Mouse (Mus musculus): ENCODE measurements at regions not wholly inside any gene's neighbourhood (a gene's known extent, or its start where the extent isn't known, plus 50 kb on each side); places are given as distances from the start of the nearest gene placed in this dataset.
A peak's percentile ranks its signal among the peaks of the same experiment; 100 is the strongest.

GRCm38 (mm10) chr6:116767738-116768522 is 51.2 kb upstream of the Tmem72 start:
- ATAC-seq = no peak
- TF ChIP-seq CTCF (IDR thresholded peaks at IDR 0.05; ENCODE audit: low read depth) = peak; percentile 99
- Histone ChIP-seq H3K4me2 (replicated peaks; ENCODE audit: low read depth) (no peak overlapping the region), H3K9me3 (ENCODE audit: control insufficient read depth) (no peaks in the 10 kb centered on the region), H3K27ac (ENCODE audit: low read depth, low read length) (no peak overlapping the region), H3K9ac (ENCODE audit: low read depth, low read length) (no peak overlapping the region), H3K4me3 (ENCODE audit: low read depth, low read length) (no peak overlapping the region), H3K27me3 (replicated peaks; ENCODE audit: control insufficient read depth, insufficient read depth, low read length) (no peaks in the 10 kb centered on the region), H3K36me3 (ENCODE audit: control insufficient read depth, insufficient read depth) (no peaks in the 10 kb centered on the region), H3K4me1 (replicated peaks; ENCODE audit: control insufficient read depth, insufficient read depth, low read length) (no peaks in the 10 kb centered on the region)
- WGBS = 29% methylated on average over 17 of the region's 17 CpGs

GRCm38 (mm10) chr6:116774954-116775675 is 58.4 kb upstream of the Tmem72 start:
- no peaks in the 10 kb centered on the region for H3K36me3 ChIP-seq (ENCODE audit: control insufficient read depth, insufficient read depth)
- H3K4me3 ChIP-seq (ENCODE audit: low read depth, low read length) = no peak overlapping the region
- H3K4me2 ChIP-seq (replicated peaks; ENCODE audit: low read depth) = no peak overlapping the region
- 78% methylated on average over 12 of the region's 12 CpGs for WGBS
- no peak overlapping the region for H3K27ac ChIP-seq (ENCODE audit: low read depth, low read length)
- H3K9me3 ChIP-seq (ENCODE audit: control insufficient read depth) = no peaks in the 10 kb centered on the region
- TF ChIP-seq CTCF (IDR thresholded peaks at IDR 0.05; ENCODE audit: low read depth) = peak; percentile 79
- no peaks in the 10 kb centered on the region for H3K27me3 ChIP-seq (replicated peaks; ENCODE audit: control insufficient read depth, insufficient read depth, low read length)
- ATAC-seq = no peak
- H3K4me1 ChIP-seq (replicated peaks; ENCODE audit: control insufficient read depth, insufficient read depth, low read length) = no peaks in the 10 kb centered on the region
- H3K9ac ChIP-seq (ENCODE audit: low read depth, low read length) = no peak overlapping the region

- WGBS = 61% methylated on average over 3 of the region's 3 CpGs
- no peak for ATAC-seq
- H3K9ac ChIP-seq (ENCODE audit: low read depth, low read length) = no peak overlapping the region
- H3K4me2 ChIP-seq (replicated peaks; ENCODE audit: low read depth) = no peak overlapping the region
- H3K4me1 ChIP-seq (replicated peaks; ENCODE audit: control insufficient read depth, insufficient read depth, low read length) = no peaks in the 10 kb centered on the region
- no peaks in the 10 kb centered on the region for H3K36me3 ChIP-seq (ENCODE audit: control insufficient read depth, insufficient read depth)
- no peaks in the 10 kb centered on the region for H3K27me3 ChIP-seq (replicated peaks; ENCODE audit: control insufficient read depth, insufficient read depth, low read length)
- no peaks in the 10 kb centered on the region for H3K9me3 ChIP-seq (ENCODE audit: control insufficient read depth)
- no peak overlapping the region for H3K27ac ChIP-seq (ENCODE audit: low read depth, low read length)
- H3K4me3 ChIP-seq (ENCODE audit: low read depth, low read length) = no peak overlapping the region
- TF ChIP-seq CTCF (IDR thresholded peaks at IDR 0.05; ENCODE audit: low read depth) = no peak
These were observed 70.0 kb upstream of the Tmem72 start for GRCm38 (mm10) chr6:116786553-116787335.

- Histone ChIP-seq H3K4me2 (replicated peaks; ENCODE audit: low read depth) (no peak overlapping the region), H3K4me1 (replicated peaks; ENCODE audit: control insufficient read depth, insufficient read depth, low read length) (no peaks in the 10 kb centered on the region), H3K27ac (ENCODE audit: low read depth, low read length) (no peak overlapping the region), H3K9me3 (ENCODE audit: control insufficient read depth) (no peaks in the 10 kb centered on the region), H3K9ac (ENCODE audit: low read depth, low read length) (no peak overlapping the region), H3K36me3 (ENCODE audit: control insufficient read depth, insufficient read depth) (no peaks in the 10 kb centered on the region), H3K4me3 (ENCODE audit: low read depth, low read length) (no peak overlapping the region), H3K27me3 (replicated peaks; ENCODE audit: control insufficient read depth, insufficient read depth, low read length) (no peaks in the 10 kb centered on the region)
- 54% methylated on average over 4 of the region's 4 CpGs for WGBS
- no peak for TF ChIP-seq CTCF (IDR thresholded peaks at IDR 0.05; ENCODE audit: low read depth)
- no peak for ATAC-seq
These were observed 76.7 kb upstream of the Tmem72 start for GRCm38 (mm10) chr6:116793321-116793960.

GRCm38 (mm10) chr6:116793961-116794336 is 77.2 kb upstream of the Tmem72 start:
- H3K9me3 ChIP-seq (ENCODE audit: control insufficient read depth) = no peaks in the 10 kb centered on the region
- no peaks in the 10 kb centered on the region for H3K27me3 ChIP-seq (replicated peaks; ENCODE audit: control insufficient read depth, insufficient read depth, low read length)
- no peak for ATAC-seq
- WGBS = 60% methylated on average over 9 of the region's 9 CpGs
- no peaks in the 10 kb centered on the region for H3K36me3 ChIP-seq (ENCODE audit: control insufficient read depth, insufficient read depth)
- no peak overlapping the region for H3K4me3 ChIP-seq (ENCODE audit: low read depth, low read length)
- no peak overlapping the region for H3K9ac ChIP-seq (ENCODE audit: low read depth, low read length)
- no peaks in the 10 kb centered on the region for H3K4me1 ChIP-seq (replicated peaks; ENCODE audit: control insufficient read depth, insufficient read depth, low read length)
- no peak overlapping the region for H3K4me2 ChIP-seq (replicated peaks; ENCODE audit: low read depth)
- H3K27ac ChIP-seq (ENCODE audit: low read depth, low read length) = no peak overlapping the region
- TF ChIP-seq CTCF (IDR thresholded peaks at IDR 0.05; ENCODE audit: low read depth) = no peak

All from intestine, postnatal 0 days (tissue).